Mouse (Mus musculus) 416B (cell line): ENCODE measurements at regions not wholly inside any gene's neighbourhood (a gene's known extent, or its start where the extent isn't known, plus 50 kb on each side); places are given as distances from the start of the nearest gene placed in this dataset.

Source experiments
- DNase-seq: peaks from one replicate; pipeline ENCODE4 v3.0.0; 2011; ENCODE audit warnings: low read depth

GRCm38 (mm10) chrX:137193241-137193640 lies 71.4 kb upstream of the Esx1 start:
- peak; percentile 52 for DNase-seq

DNA sequence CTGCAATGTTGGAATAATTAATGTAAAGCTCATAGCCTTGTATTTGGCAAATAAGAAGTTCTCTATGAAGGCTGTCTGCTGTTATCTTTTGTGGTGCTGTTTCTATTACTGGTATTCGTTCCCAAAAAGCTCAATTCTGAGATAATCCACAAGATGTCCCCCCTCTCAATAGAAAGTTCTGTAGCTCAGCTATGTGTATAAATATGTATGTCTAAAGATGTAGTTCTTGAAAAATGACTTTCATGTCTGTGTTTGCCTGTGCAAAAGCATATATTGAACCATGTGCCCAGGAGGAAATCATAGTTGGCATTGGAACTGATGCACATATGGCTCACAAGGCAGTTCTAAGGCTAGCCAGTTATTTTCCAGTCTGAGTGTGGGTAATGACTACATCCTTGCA lies 68.2 kb upstream of the Esx1 start:
- DNase-seq = peak; percentile 34

DNA sequence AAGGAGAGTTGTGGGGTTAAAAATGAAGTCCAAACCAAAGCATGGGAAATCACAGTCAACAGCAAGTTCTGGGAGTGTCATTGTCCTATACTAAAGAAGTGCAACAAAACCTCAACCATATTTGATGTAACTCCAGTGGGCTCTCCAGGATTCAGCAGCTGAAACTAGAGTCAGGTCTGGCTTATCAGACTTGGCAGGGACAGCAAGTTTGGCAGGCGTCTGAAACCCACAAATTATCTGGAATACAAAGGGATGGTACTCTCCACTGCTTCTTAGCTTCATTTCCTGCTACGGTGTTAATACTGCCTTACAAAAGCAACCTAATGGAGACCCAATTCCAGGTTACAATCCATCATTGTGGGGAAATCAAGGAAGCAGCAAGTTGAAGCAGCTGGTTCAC lies 53.9 kb upstream of the Esx1 start:
- DNase-seq = no peak

DNA sequence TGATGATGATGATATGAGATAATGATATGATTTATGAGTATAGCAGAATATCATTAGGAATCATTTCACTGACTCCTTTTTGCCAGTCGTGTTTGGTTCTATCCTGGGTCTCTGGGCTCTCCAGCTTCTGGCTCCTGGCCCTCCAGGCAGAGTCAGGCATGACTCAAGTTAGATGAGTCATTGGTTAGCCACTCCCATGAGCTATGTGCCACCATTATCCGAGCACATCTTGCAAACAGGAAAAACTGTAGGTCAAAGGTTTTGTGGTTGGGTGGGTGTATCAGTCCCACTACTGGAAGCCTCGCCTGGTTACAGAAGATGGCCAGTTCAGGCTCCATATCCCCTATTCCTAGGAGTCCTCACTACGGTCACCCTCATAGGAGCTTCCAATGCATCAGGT lies 51.6 kb upstream of the Esx1 start:
- DNase-seq = peak; percentile 88
